Comparison of ENCODE assay signal across 12 mouse cellular contexts in the genomic region with DNA sequence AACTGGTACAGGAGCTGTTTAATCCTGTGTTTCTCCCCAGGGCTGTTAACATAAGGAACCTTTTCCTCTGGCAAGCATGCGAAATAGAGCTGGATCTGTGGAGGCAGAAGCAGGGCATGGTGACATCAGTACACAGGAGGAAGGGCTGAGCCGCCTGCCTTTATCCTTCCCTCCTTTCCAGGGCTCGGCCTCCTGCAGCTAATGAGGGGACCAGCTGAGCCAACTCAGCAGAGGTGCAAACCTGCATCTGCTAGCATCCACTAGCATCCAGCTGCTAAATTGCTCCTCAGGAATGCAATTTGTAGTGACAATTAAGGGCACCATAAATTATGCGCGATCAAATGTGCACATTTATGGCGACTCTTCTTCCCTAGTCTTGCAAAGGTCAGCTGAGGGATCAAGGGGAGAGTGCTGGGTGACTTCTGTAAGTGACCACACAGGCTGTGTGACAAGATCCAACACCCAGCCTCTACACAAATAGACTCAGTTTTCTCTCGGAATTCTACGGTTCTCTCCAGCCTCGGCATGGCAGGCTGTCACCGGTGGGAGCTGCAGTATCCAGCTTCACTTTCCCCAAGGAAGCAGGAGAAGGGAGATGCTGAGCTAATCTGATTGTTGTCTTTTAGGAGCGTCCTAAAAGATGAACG.
DNase-seq lines count a peak whose midpoint lies in the region; ATAC-seq and TF ChIP-seq lines count a peak whose summit lies in the region.
"Had no signal": no experiment of that assay in that cellular context is flagged by ENCODE, and none has a peak within 500 bp of the region (broad histone marks: within the 10 kb centered on the region; RNA-seq: fewer than 3 reads in every experiment).

No protein-coding gene starts in this region.

- no peak overlapping the region for H3K4me3 ChIP-seq in embryonic facial prominence, embryonic 14.5 days (ENCODE audit: low read depth, low read length)
- H3K4me3 ChIP-seq in limb, embryonic 10.5 days, result no peak overlapping the region
- H3K4me3 ChIP-seq in neural tube, embryonic 12.5 days, result no peak overlapping the region
- no peak overlapping the region for H3K4me3 ChIP-seq in intestine, postnatal 0 days (ENCODE audit: low read depth, low read length)
- H3K4me3 ChIP-seq: gastrocnemius, adult 2 months; lung, embryonic 15.5 days had no signal

- 36% methylated on average over 12 of the region's 12 CpGs for WGBS in embryonic facial prominence, embryonic 14.5 days
- WGBS in limb, embryonic 10.5 days, result 6% methylated on average over 12 of the region's 12 CpGs
- WGBS in neural tube, embryonic 12.5 days, result 6% methylated on average over 12 of the region's 12 CpGs
- 55% methylated on average over 12 of the region's 12 CpGs for WGBS in intestine, postnatal 0 days

- H3K9ac ChIP-seq in embryonic facial prominence, embryonic 14.5 days (ENCODE audit: low read depth, low read length), result no peak overlapping the region
- H3K9ac ChIP-seq in neural tube, embryonic 12.5 days, result no peak overlapping the region
- H3K9ac ChIP-seq in intestine, postnatal 0 days (ENCODE audit: low read depth, low read length), result no peak overlapping the region
- H3K9ac ChIP-seq: lung, embryonic 15.5 days had no signal

- no peaks in the 10 kb centered on the region for H3K9me3 ChIP-seq in embryonic facial prominence, embryonic 14.5 days (ENCODE audit: control insufficient read depth, low read length)
- no peaks in the 10 kb centered on the region for H3K9me3 ChIP-seq in limb, embryonic 10.5 days (replicated peaks)
- H3K9me3 ChIP-seq in neural tube, embryonic 12.5 days, result no peaks in the 10 kb centered on the region
- H3K9me3 ChIP-seq in intestine, postnatal 0 days (ENCODE audit: control insufficient read depth), result no peaks in the 10 kb centered on the region
- H3K9me3 ChIP-seq: lung, embryonic 15.5 days had no signal

- H3K4me1 ChIP-seq in embryonic facial prominence, embryonic 14.5 days (ENCODE audit: control insufficient read depth, insufficient read depth, low read length), result peaks cover 15% of the 10 kb centered on the region; the same call in 1 of the 2 replicates
- peaks cover 57% of the 10 kb centered on the region for H3K4me1 ChIP-seq in limb, embryonic 10.5 days
- H3K4me1 ChIP-seq in neural tube, embryonic 12.5 days, result peaks cover 19% of the 10 kb centered on the region
- H3K4me1 ChIP-seq in intestine, postnatal 0 days (replicated peaks; ENCODE audit: control insufficient read depth, insufficient read depth, low read length), result 0 out of 2 replicates have a peak, but pooled peaks cover 4% of the 10 kb centered on the region

- H3K27ac ChIP-seq in embryonic facial prominence, embryonic 14.5 days (replicated peaks; ENCODE audit: low read depth, low read length), result no peak overlapping the region
- peak overlapping the region; percentile 53; the same call in 1 of the 2 replicates for H3K27ac ChIP-seq in limb, embryonic 10.5 days
- no peak overlapping the region for H3K27ac ChIP-seq in neural tube, embryonic 12.5 days
- no peak overlapping the region for H3K27ac ChIP-seq in intestine, postnatal 0 days (ENCODE audit: low read depth, low read length)
- H3K27ac ChIP-seq: gastrocnemius, adult 2 months; lung, embryonic 15.5 days had no signal

- no peaks in the 10 kb centered on the region for H3K27me3 ChIP-seq in embryonic facial prominence, embryonic 14.5 days (replicated peaks; ENCODE audit: control insufficient read depth, insufficient read depth, low read length)
- H3K27me3 ChIP-seq in limb, embryonic 10.5 days (ENCODE audit: low read depth, poor library complexity, severe bottlenecking), result 0 out of 2 replicates have a peak, but pooled peaks cover 4% of the 10 kb centered on the region
- peaks cover 4% of the 10 kb centered on the region; the same call in 1 of the 2 replicates for H3K27me3 ChIP-seq in neural tube, embryonic 12.5 days (replicated peaks)
- no peaks in the 10 kb centered on the region for H3K27me3 ChIP-seq in intestine, postnatal 0 days (replicated peaks; ENCODE audit: control insufficient read depth, insufficient read depth, low read length)
- H3K27me3 ChIP-seq: lung, embryonic 15.5 days had no signal

- H3K36me3 ChIP-seq in embryonic facial prominence, embryonic 14.5 days (ENCODE audit: control insufficient read depth, insufficient read depth, low read length), result peaks cover 49% of the 10 kb centered on the region
- peaks cover 35% of the 10 kb centered on the region for H3K36me3 ChIP-seq in limb, embryonic 10.5 days
- H3K36me3 ChIP-seq in neural tube, embryonic 12.5 days, result peaks cover 22% of the 10 kb centered on the region
- H3K36me3 ChIP-seq in intestine, postnatal 0 days (ENCODE audit: control insufficient read depth, insufficient read depth), result peaks cover 29% of the 10 kb centered on the region
- H3K36me3 ChIP-seq: G1E had no signal

- no peak for DNase-seq in frontal cortex, postnatal 14 days (ENCODE audit: low spot score in 2 of 2)
- no peak for DNase-seq in embryonic facial prominence, embryonic 14.5 days (ENCODE audit: low spot score)
- peak; percentile 69 for DNase-seq in limb, embryonic 10.5 days (ENCODE audit: low spot score)
- no peak for DNase-seq in layer of hippocampus, adult 18-20 months (ENCODE audit: low spot score in 2 of 2)
- no peak for DNase-seq in adipocyte (ENCODE audit: low spot score)
- DNase-seq: gastrocnemius, adult 2 months; kidney, adult 18-20 months had no signal

- no peak for TF ChIP-seq CTCF in intestine, postnatal 0 days (IDR thresholded peaks at IDR 0.05; ENCODE audit: low read depth)

- ATAC-seq in frontal cortex, adult (ENCODE audit: low TSS enrichment), result peak; percentile 48
- ATAC-seq in embryonic facial prominence, embryonic 14.5 days (ENCODE audit: low read depth), result peak; percentile 22; the same call in 1 of the 2 replicates
- 0 out of 2 replicates have a peak, but pooled peaks have one; percentile 25 for ATAC-seq in neural tube, embryonic 12.5 days (ENCODE audit: low FRiP score, low read depth)
- no peak for ATAC-seq in intestine, postnatal 0 days

- H3K4me2 ChIP-seq in embryonic facial prominence, embryonic 14.5 days (ENCODE audit: low read depth, low read length), result no peak overlapping the region
- no peak overlapping the region for H3K4me2 ChIP-seq in neural tube, embryonic 12.5 days (replicated peaks)
- no peak overlapping the region for H3K4me2 ChIP-seq in intestine, postnatal 0 days (replicated peaks; ENCODE audit: low read depth)
- H3K4me2 ChIP-seq: lung, embryonic 15.5 days had no signal
